Mouse (Mus musculus) hindbrain, embryonic 16.5 days (tissue): ENCODE data around the gene Cdc42ep5. TPM values are rescaled to one million over a fixed set of nuclear protein-coding genes. Genes with fewer than 3 reads are reported as not detected.
"Not testable (repeated sequence)": the region's sequence is repeated elsewhere in the genome, so short reads cannot be mapped to it uniquely, and the experiment has no call there.

Experiments
- ATAC-seq: fragments of 200-750 bp; cut with Nextera tagmentation; 2 replicates; pipeline ENCODE4 v1.8.0; 2017; ENCODE audit warnings: moderate TSS enrichment, moderate library complexity
- H3K27ac ChIP-seq: fragments of 300-500 bp; sonication (generic); 2 replicates; pipeline ENCODE4 v1.5.1; 2014; ENCODE audit warnings: low read depth, mild to moderate bottlenecking, control low read depth, low read length, moderate library complexity
- H3K27me3 ChIP-seq: fragments of 300-500 bp; sonication (generic); replicated peaks from 2 replicates; pipeline ENCODE4 v1.6.1; 2014; ENCODE audit warnings: low read length; ENCODE audit not compliant: control insufficient read depth, insufficient read depth
- H3K36me3 ChIP-seq: fragments of 300-500 bp; sonication (generic); 2 replicates; pipeline ENCODE4 v1.6.1; 2014; ENCODE audit warnings: mild to moderate bottlenecking, low read length, moderate library complexity, mixed read lengths; ENCODE audit not compliant: control insufficient read depth, insufficient read depth
- H3K4me1 ChIP-seq: fragments of 300-500 bp; sonication (generic); 2 replicates; pipeline ENCODE4 v1.6.1; 2014; ENCODE audit warnings: low read depth, low read length; ENCODE audit not compliant: control insufficient read depth, insufficient read depth
- H3K4me2 ChIP-seq: fragments of 300-500 bp; sonication (generic); 2 replicates; pipeline ENCODE4 v1.6.1; 2014; ENCODE audit warnings: mild to moderate bottlenecking, low read length, control low read depth, moderate library complexity
- H3K4me3 ChIP-seq: fragments of 300-500 bp; sonication (generic); 2 replicates; pipeline ENCODE4 v1.5.1; 2014; ENCODE audit warnings: mild to moderate bottlenecking, low read length, control low read depth, moderate library complexity
- H3K9ac ChIP-seq: fragments of 300-500 bp; sonication (generic); 2 replicates; pipeline ENCODE4 v1.6.1; 2014; ENCODE audit warnings: low read depth, mild to moderate bottlenecking, control low read depth, low read length, moderate library complexity
- H3K9me3 ChIP-seq: fragments of 300-500 bp; sonication (generic); 2 replicates; pipeline ENCODE4 v1.6.1; 2014; ENCODE audit warnings: mild to moderate bottlenecking, low read length, moderate library complexity; ENCODE audit not compliant: control insufficient read depth
- WGBS: fragments of 180-500 bp; shearing (Covaris S2); extraction: QIAGEN DNeasy Blood & Tissue Kit; methylation state at CpG from one replicate; pipeline ENCODE4 v1.1.7; 2014; 5-methylcytosine and 5-hydroxymethylcytosine counted together
- polyA plus RNA-seq: library from polyadenylated mRNA; unstranded; fragments of >200 nt; fragmentation: Nextera tagmentation; extraction: Ambion mirVana; gene quantifications from 2 replicates; pipeline ENCODE4 v1.2.1, GENCODE M21; 2015

Gene Cdc42ep5
- polyA plus RNA-seq, 1 experiment from 2014 or later, result 9.7 TPM

GRCm38 (mm10) chr7:4161596-4161995, 3.1 kb downstream of the Cdc42ep5 start:
- ATAC-seq, H3K9me3 ChIP-seq, H3K4me1 ChIP-seq, H3K4me3 ChIP-seq, H3K4me2 ChIP-seq, H3K27me3 ChIP-seq, H3K9ac ChIP-seq, H3K36me3 ChIP-seq, H3K27ac ChIP-seq: not testable (repeated sequence)
- WGBS, result 96% methylated on average over 4 of the region's 4 CpGs

GRCm38 (mm10) chr7:4154976-4155375, 9.7 kb downstream of the Cdc42ep5 start:
- ATAC-seq, result no peak
- peaks cover 12% of the 10 kb centered on the region for H3K4me1 ChIP-seq
- WGBS, result 16% methylated on average over 4 of the region's 4 CpGs

GRCm38 (mm10) chr7:4154356-4154755, 10.3 kb downstream of the Cdc42ep5 start:
- Histone ChIP-seq H3K27ac (no peak overlapping the region), H3K4me2 (no peak overlapping the region), H3K36me3 (no peaks in the 10 kb centered on the region), H3K4me3 (no peak overlapping the region), H3K27me3 (peaks cover 5% of the 10 kb centered on the region), H3K9me3 (no peaks in the 10 kb centered on the region), H3K4me1 (peaks cover 14% of the 10 kb centered on the region), H3K9ac (no peak overlapping the region)
- 74% methylated on average over 5 of the region's 5 CpGs for WGBS
- no peak for ATAC-seq

More at GRCm38 (mm10) chr7:4154976-4155375, 9.7 kb downstream of the Cdc42ep5 start:
- Histone ChIP-seq H3K36me3 (no peaks in the 10 kb centered on the region), H3K9me3 (no peaks in the 10 kb centered on the region), H3K4me2 (no peak overlapping the region), H3K4me3 (no peak overlapping the region), H3K27ac (no peak overlapping the region), H3K27me3 (peaks cover 5% of the 10 kb centered on the region), H3K9ac (no peak overlapping the region)

- Histone ChIP-seq H3K27me3 (peaks cover 5% of the 10 kb centered on the region), H3K27ac (no peak overlapping the region), H3K9ac (peak overlapping the region; percentile 57), H3K4me2 (peak overlapping the region; percentile 96), H3K9me3 (no peaks in the 10 kb centered on the region), H3K4me1 (peaks cover 25% of the 10 kb centered on the region), H3K36me3 (peaks cover 15% of the 10 kb centered on the region), H3K4me3 (peak overlapping the region; percentile 81)
- WGBS, result 9% methylated on average over 22 of the region's 22 CpGs
- peak; percentile 19 for ATAC-seq
Observed at GRCm38 (mm10) chr7:4151241-4151640, 13.4 kb downstream of the Cdc42ep5 start.

DNA sequence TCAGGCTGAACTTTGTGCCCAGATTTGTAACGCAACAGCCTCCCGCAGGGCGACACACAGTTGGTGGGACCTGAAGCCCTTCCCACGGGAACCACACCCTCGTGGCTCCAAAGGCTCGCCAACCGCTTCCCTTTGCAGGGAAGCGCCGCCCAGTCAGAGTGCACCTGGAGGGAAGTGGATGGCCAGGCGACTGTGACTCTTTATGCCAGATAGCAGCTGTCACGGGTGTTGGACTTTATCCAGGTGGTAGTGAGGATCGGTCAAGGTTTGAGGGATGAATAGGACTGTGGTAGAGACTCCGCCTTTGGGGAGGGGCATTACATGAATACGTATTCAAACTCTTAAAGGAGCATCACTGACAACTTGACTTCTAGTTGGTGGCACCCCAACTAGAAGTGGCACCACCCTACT, 13.8 kb downstream of the Cdc42ep5 start:
- Histone ChIP-seq H3K36me3 (peaks cover 20% of the 10 kb centered on the region), H3K27me3 (peaks cover 5% of the 10 kb centered on the region), H3K4me1 (peaks cover 25% of the 10 kb centered on the region), H3K9me3 (no peaks in the 10 kb centered on the region), H3K4me3 (peak overlapping the region; percentile 81), H3K27ac (no peak overlapping the region), H3K9ac (peak overlapping the region; percentile 57), H3K4me2 (peak overlapping the region; percentile 96)
- peak; percentile 35 for ATAC-seq
- 3% methylated on average over 14 of the region's 14 CpGs for whole genome bisulfite sequencing

- peak; percentile 12 for ATAC-seq
- Histone ChIP-seq H3K27ac (peak within 1 kb of the TSS; percentile 94), H3K9me3 (no peaks in the 10 kb centered on the region), H3K4me1 (peaks cover 25% of the 10 kb centered on the region), H3K9ac (peak within 1 kb of the TSS; percentile 93), H3K36me3 (peaks cover 27% of the 10 kb centered on the region), H3K4me2 (peak within 1 kb of the TSS; percentile 96), H3K27me3 (peaks cover 5% of the 10 kb centered on the region), H3K4me3 (peak within 1 kb of the TSS; percentile 81)
- 2% methylated on average over 14 of the region's 14 CpGs for WGBS
Observed at GRCm38 (mm10) chr7:4150059-4150541, 14.6 kb downstream of the Cdc42ep5 start, which contains the start of gene Leng9. TSS of gene Leng9 (minus strand) at chr7:4150374.

- Histone ChIP-seq H3K27me3 (peaks cover 5% of the 10 kb centered on the region), H3K36me3 (peaks cover 33% of the 10 kb centered on the region), H3K27ac (peak overlapping the region; percentile 94), H3K9ac (peak overlapping the region; percentile 93), H3K9me3 (no peaks in the 10 kb centered on the region), H3K4me3 (peak overlapping the region; percentile 81), H3K4me1 (peaks cover 25% of the 10 kb centered on the region), H3K4me2 (peak overlapping the region; percentile 96)
- under 1% methylated on average over 62 of the region's 64 CpGs for WGBS
- ATAC-seq, result peak; percentile 80
Observed at GRCm38 (mm10) chr7:4149209-4150054, 15.2 kb downstream of the Cdc42ep5 start.

DNA sequence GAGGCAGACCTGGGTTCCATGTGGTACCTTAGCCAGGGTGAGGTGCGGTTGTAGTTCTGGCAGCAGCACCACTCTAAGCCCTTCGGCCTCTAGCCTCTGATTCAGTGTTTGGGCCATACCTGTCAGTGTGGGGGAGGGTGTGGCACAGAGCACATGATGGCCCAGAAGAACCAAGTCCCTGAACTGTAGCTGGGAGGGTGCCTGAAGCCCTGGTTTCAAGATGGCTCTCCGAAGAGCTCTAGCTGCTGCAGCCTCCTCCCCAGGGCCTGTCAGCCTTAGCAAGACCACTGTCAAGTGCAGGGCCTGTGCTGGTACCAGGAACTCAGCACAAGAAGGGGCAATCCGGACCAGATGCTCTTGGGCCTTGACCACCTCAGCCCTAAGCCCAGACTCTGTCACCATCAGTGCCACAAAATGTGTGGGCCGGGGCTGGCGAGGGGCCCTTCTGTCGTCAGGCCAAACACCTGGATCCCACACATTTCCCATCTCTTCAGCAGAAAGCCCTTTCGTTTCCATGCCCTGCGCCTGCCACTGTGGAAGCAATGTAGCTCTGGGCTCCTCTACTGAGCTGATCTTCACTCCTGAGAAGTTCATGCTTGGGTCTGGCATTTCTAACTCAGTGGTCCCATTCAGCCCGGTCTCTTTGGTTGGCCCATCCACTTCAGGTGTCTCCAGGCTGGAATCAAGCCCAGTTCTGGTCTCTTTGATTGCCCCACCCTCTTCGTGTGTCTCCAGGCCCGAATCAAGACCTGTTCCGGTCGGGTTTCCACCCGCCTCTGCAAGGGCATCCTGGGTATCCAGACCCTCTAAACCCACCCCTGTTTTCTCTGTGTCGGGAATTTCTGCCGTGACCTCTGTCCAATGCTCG, 16.1 kb downstream of the Cdc42ep5 start:
- Histone ChIP-seq H3K4me2 (peak overlapping the region; percentile 96), H3K4me3 (peak overlapping the region; percentile 81), H3K4me1 (peaks cover 25% of the 10 kb centered on the region), H3K36me3 (peaks cover 42% of the 10 kb centered on the region), H3K9me3 (no peaks in the 10 kb centered on the region), H3K9ac (peak overlapping the region; percentile 93), H3K27me3 (peaks cover 5% of the 10 kb centered on the region), H3K27ac (peak overlapping the region; percentile 94)
- WGBS, result 30% methylated on average over 18 of the region's 18 CpGs
- ATAC-seq, result peak; percentile 35
